Mouse (Mus musculus): ENCODE results near the gene March4.

DNA sequence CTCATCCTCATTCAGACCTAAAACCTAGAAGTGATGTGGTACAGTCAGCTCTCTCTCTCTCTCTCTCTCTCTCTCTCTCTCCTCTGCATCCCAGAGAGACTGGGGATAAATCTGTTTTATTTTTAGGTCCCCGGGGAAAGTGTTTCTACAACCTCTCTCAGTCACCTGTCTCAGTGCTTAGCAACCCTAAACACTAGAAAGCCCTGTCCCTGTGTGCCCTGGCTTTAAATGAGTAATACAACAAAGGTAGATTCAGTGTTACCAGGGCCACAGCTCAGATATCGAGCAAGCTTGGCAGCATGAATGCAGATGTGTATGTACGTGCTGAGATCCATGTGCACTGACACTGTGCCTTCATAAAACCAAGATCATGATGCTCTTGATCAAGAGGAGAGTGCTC, 43.3 kb downstream of the March4 start:
- TF ChIP-seq CTCF (IDR thresholded peaks at IDR 0.05; ENCODE audit: control insufficient read depth, insufficient read depth, insufficient replicate concordance, low read depth, low read length) (no peak), POLR2A (IDR thresholded peaks at IDR 0.05; ENCODE audit: control insufficient read depth, low read depth, low read length) (no peak)

All from testis, adult 2 months (tissue).